Mouse (Mus musculus): ENCODE results near the gene Capza2.

DNA sequence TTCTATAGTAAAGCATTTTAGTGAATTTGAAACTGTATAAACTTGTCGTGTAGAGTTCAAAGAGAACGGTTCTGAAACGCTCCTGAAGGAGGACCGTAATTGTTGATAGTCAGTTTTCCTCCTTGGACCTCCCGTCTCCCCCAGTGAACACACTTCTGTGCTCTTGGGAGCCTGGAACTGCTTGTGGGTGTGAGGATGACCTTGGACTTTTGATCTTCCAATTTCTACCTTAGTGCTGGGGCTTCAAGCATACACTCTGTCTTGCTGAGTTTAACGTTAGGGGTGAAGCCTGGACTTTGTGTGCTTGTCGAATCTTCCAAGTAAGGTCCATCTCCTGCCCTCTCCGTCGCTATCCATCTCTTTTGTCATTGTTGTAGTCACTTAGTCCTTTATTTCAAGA lies 4.0 kb downstream of the Capza2 start:
- TF ChIP-seq POLR2A (IDR thresholded peaks at IDR 0.05; ENCODE audit: control insufficient read depth, extremely low read depth, insufficient read depth, low read length, poor library complexity), result no peak
- no peak for TF ChIP-seq CTCF (IDR thresholded peaks at IDR 0.05; ENCODE audit: borderline replicate concordance, control insufficient read depth, extremely low read depth, insufficient read depth, low read length, poor library complexity)
